Mouse (Mus musculus) limb, embryonic 11.5 days (tissue): ENCODE results near the gene BC067074. TPM values are rescaled to one million over a fixed set of nuclear protein-coding genes. Genes with fewer than 3 reads are reported as not detected.

ENCODE experiments used
- ATAC-seq: fragments of 200-750 bp; cut with Nextera tagmentation; 2 replicates; pipeline ENCODE4 v1.8.0; 2017; ENCODE audit warnings: low read depth; ENCODE audit not compliant: insufficient number of reproducible peaks, low FRiP score, low TSS enrichment
- DNase-seq: peaks from one replicate; pipeline ENCODE4 v3.0.0-alpha.2; 2015; ENCODE audit warnings: low spot score
- H3K27ac ChIP-seq: fragments of 300-500 bp; sonication (generic); replicated peaks from 2 replicates; pipeline ENCODE4 v1.5.1; 2014; ENCODE audit warnings: low read depth, mild to moderate bottlenecking, low read length
- H3K27me3 ChIP-seq: fragments of 300-500 bp; sonication (generic); 2 replicates; pipeline ENCODE4 v1.6.1; 2014; ENCODE audit warnings: mild to moderate bottlenecking, low read length, mixed read lengths; ENCODE audit not compliant: control insufficient read depth, insufficient read depth
- H3K36me3 ChIP-seq: fragments of 300-500 bp; sonication (generic); 2 replicates; pipeline ENCODE4 v1.6.1; 2014; ENCODE audit warnings: mild to moderate bottlenecking, low read length, moderate library complexity, mixed read lengths; ENCODE audit not compliant: control insufficient read depth, insufficient read depth
- H3K4me1 ChIP-seq: fragments of 300-500 bp; sonication (generic); 2 replicates; pipeline ENCODE4 v1.6.1; 2014; ENCODE audit warnings: low read length, mixed read lengths; ENCODE audit not compliant: control insufficient read depth, insufficient read depth
- H3K4me2 ChIP-seq: fragments of 300-500 bp; sonication (generic); 2 replicates; pipeline ENCODE4 v1.6.1; 2014; ENCODE audit warnings: low read depth, mild to moderate bottlenecking, moderate library complexity; ENCODE audit not compliant: severe bottlenecking
- H3K4me3 ChIP-seq: fragments of 300-500 bp; sonication (generic); 2 replicates; pipeline ENCODE4 v1.5.1; 2014; ENCODE audit warnings: low read depth, low read length
- H3K9ac ChIP-seq: fragments of 300-500 bp; sonication (generic); 2 replicates; pipeline ENCODE4 v1.6.1; 2014; ENCODE audit warnings: mild to moderate bottlenecking, low read length
- H3K9me3 ChIP-seq: fragments of 300-500 bp; sonication (generic); 2 replicates; pipeline ENCODE4 v1.6.1; 2016; ENCODE audit warnings: low read length; ENCODE audit not compliant: control insufficient read depth
- WGBS: fragments of 180-500 bp; shearing (Covaris S2); extraction: QIAGEN DNeasy Blood & Tissue Kit; methylation state at CpG from one replicate; pipeline ENCODE4 v1.1.7; 2014; 5-methylcytosine and 5-hydroxymethylcytosine counted together
- polyA plus RNA-seq: library from polyadenylated mRNA; unstranded; fragments of >200 nt; fragmentation: Nextera tagmentation; extraction: Ambion mirVana; gene quantifications from 2 replicates; pipeline ENCODE4 v1.2.1, GENCODE M21; 2014

Gene BC067074
- polyA plus RNA-seq, 1 experiment from 2014 or later, result 7.1 TPM

GRCm38 (mm10) chr13:113333374-113333773 lies 40.4 kb downstream of the BC067074 start:
- DNase-seq, result no peak
- H3K27ac ChIP-seq, result no peak overlapping the region

GRCm38 (mm10) chr13:113333931-113334330 lies 41.0 kb downstream of the BC067074 start:
- DNase-seq, result no peak
- ATAC-seq, result no peak
- no peak overlapping the region for H3K4me2 ChIP-seq
- no peak overlapping the region for H3K27ac ChIP-seq
- H3K27me3 ChIP-seq, result no peaks in the 10 kb centered on the region
- 86% methylated on average over 5 of the region's 5 CpGs for WGBS
- no peak overlapping the region for H3K9ac ChIP-seq
- no peak overlapping the region for H3K4me3 ChIP-seq
- no peaks in the 10 kb centered on the region for H3K36me3 ChIP-seq
- no peaks in the 10 kb centered on the region for H3K9me3 ChIP-seq
- peaks cover 13% of the 10 kb centered on the region for H3K4me1 ChIP-seq

More at GRCm38 (mm10) chr13:113333374-113333773, 40.4 kb downstream of the BC067074 start:
- Histone ChIP-seq H3K4me3 (no peak overlapping the region), H3K36me3 (no peaks in the 10 kb centered on the region), H3K9me3 (no peaks in the 10 kb centered on the region), H3K9ac (no peak overlapping the region), H3K4me1 (peaks cover 13% of the 10 kb centered on the region), H3K4me2 (no peak overlapping the region), H3K27me3 (no peaks in the 10 kb centered on the region)
- WGBS, result 90% methylated on average over 6 of the region's 6 CpGs
- ATAC-seq, result no peak

- Histone ChIP-seq H3K4me2 (no peak overlapping the region), H3K4me1 (peaks cover 13% of the 10 kb centered on the region), H3K36me3 (no peaks in the 10 kb centered on the region), H3K27ac (no peak overlapping the region), H3K27me3 (no peaks in the 10 kb centered on the region), H3K4me3 (no peak overlapping the region), H3K9ac (no peak overlapping the region), H3K9me3 (no peaks in the 10 kb centered on the region)
- no peak for DNase-seq
- WGBS, result 40% methylated on average over 4 of the region's 4 CpGs
- no peak for ATAC-seq
Observed at GRCm38 (mm10) chr13:113334773-113335172, 41.8 kb downstream of the BC067074 start.

DNA sequence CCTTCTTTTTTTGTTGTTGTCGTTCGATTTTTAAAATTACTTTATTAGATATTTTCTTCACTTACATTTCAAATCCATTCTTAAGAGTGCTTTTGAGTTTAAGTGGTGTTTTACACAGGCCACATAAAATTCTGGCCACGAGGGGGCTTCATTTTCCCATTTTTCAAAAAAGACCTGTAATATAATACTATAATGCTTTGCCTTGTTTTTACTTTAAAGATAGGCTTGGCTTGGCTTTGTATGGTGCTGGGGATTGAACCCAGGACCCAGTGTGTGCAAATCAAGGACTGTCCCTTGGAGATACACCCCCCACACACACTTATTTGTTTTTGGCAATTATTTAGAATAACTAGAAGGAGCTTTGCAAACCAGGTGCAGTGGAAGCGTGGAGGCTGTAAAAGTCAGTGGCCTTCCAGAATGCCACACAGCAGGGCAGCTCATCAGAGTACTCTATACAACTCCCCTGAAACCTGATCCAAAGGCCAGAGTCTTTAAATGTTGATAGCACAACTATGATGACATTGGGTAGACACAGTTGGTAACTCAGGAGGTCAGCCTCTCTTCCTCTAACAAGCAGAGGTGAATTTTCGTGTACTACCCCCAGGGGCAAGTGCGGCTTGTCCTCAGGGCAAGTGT lies 44.4 kb downstream of the BC067074 start:
- no peaks in the 10 kb centered on the region for H3K27me3 ChIP-seq
- H3K4me3 ChIP-seq, result no peak overlapping the region
- no peak overlapping the region for H3K4me2 ChIP-seq
- H3K9me3 ChIP-seq, result no peaks in the 10 kb centered on the region
- DNase-seq (peak; percentile 71), ATAC-seq (0 out of 2 replicates have a peak, but pooled peaks have one; percentile 7)
- WGBS, result 59% methylated on average over 6 of the region's 6 CpGs
- no peak overlapping the region for H3K27ac ChIP-seq
- peaks cover 11% of the 10 kb centered on the region for H3K4me1 ChIP-seq
- no peak overlapping the region; the same call in 1 of the 2 replicates for H3K9ac ChIP-seq
- no peaks in the 10 kb centered on the region for H3K36me3 ChIP-seq

GRCm38 (mm10) chr13:113340644-113341043 lies 47.7 kb downstream of the BC067074 start:
- Histone ChIP-seq H3K4me3 (no peak overlapping the region), H3K36me3 (no peaks in the 10 kb centered on the region), H3K27me3 (no peaks in the 10 kb centered on the region), H3K4me2 (no peak overlapping the region), H3K9me3 (no peaks in the 10 kb centered on the region), H3K27ac (no peak overlapping the region), H3K4me1 (peaks cover 7% of the 10 kb centered on the region), H3K9ac (no peak overlapping the region)
- no peak for DNase-seq
- ATAC-seq, result no peak
- WGBS, result 68% methylated on average over 2 of the region's 2 CpGs

- H3K4me1 ChIP-seq, result peaks cover 4% of the 10 kb centered on the region
- no peak overlapping the region for H3K4me3 ChIP-seq
- H3K9me3 ChIP-seq, result no peaks in the 10 kb centered on the region
- no peak overlapping the region for H3K4me2 ChIP-seq
- no peaks in the 10 kb centered on the region for H3K36me3 ChIP-seq
- H3K9ac ChIP-seq, result no peak overlapping the region
- no peak for DNase-seq
- no peaks in the 10 kb centered on the region for H3K27me3 ChIP-seq
- ATAC-seq, result no peak
- no peak overlapping the region for H3K27ac ChIP-seq
Observed at GRCm38 (mm10) chr13:113341161-113341560, 48.2 kb downstream of the BC067074 start.

DNA sequence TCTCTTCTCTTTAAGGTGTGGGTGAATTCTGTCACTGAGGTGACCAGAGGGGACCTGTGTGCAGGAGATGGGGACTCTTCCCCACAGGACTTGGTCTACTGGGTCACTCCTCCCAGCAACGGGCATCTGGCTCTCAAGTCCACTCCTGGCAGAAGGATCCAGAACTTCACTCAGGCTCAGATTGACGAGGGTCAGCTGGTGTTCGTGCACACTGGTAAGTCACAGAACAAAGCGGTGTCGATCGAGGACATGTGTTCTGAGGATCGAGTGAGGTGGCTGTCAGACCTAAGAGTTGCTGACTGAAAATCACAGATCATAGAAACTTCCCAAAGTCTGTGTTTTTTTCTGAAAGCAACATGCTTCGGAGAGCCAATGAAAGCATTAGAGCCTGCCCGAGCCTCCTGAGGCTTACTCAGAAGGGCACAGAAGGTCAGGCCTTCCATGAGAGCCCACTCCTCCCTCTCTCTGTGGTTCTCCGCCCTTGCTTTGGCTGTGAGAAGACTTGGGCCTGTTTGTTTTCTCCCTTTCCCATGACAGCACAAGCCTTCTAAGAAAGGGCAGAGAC lies 49.5 kb downstream of the BC067074 start:
- Histone ChIP-seq H3K4me2 (no peak overlapping the region), H3K9ac (no peak overlapping the region), H3K36me3 (no peaks in the 10 kb centered on the region), H3K4me1 (no peaks in the 10 kb centered on the region), H3K27me3 (no peaks in the 10 kb centered on the region), H3K4me3 (no peak overlapping the region), H3K9me3 (no peaks in the 10 kb centered on the region), H3K27ac (no peak overlapping the region)
- WGBS, result 75% methylated on average over 10 of the region's 10 CpGs
- ATAC-seq, result no peak
- DNase-seq, result no peak

DNA sequence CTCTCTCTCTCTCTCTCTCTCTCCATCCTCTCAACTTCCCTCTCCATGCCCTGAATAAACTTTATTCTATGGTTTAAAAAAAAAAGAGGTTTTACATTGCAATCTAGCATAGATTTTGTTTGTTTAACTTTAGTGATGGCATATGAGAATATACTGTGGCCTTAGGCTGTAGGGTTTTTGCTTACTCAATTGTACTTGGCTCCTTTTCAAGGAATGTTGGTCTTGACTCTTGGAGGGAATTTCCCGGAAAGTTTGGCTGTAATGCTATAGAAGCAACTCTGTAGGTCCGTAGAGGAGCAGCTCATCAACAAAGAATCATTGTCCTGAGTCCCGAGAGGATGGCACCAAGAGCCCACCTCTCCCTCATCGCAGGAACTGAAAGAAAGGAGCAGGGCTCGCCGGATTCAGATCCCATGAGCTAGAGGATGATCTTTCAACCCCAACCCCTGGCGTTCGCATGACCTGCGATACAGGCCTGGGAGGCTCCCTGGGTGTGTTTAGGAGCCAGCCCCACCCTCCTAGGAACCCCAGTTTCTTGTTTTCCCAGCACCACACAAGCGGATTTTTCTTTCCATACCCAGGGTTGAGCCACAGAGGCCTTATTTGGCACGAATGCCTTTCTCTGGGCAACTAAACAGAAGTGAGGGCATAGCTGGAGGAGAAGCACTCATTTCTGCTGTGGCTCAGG lies 57.9 kb downstream of the BC067074 start:
- Histone ChIP-seq H3K4me1 (no peaks in the 10 kb centered on the region), H3K4me2 (no peak overlapping the region), H3K4me3 (no peak overlapping the region), H3K9me3 (no peaks in the 10 kb centered on the region), H3K9ac (no peak overlapping the region), H3K27me3 (no peaks in the 10 kb centered on the region), H3K36me3 (no peaks in the 10 kb centered on the region), H3K27ac (no peak overlapping the region)
- ATAC-seq (no peak), DNase-seq (no peak)
- WGBS, result 90% methylated on average over 11 of the region's 11 CpGs
